Mouse (Mus musculus) olfactory bulb, adult 2 months (tissue): ENCODE measurements around the gene Gm13420.

Experiments
- CTCF ChIP-seq: fragments of 200-500 bp; IDR thresholded peaks from 2 replicates; pipeline ENCODE4 v1.5.1; 2012; ENCODE audit warnings: low read depth, mild to moderate bottlenecking, low read length, moderate library complexity; ENCODE audit not compliant: insufficient read depth
- POLR2A ChIP-seq: fragments of 200-500 bp; IDR thresholded peaks from 2 replicates; pipeline ENCODE4 v1.6.1; 2012; ENCODE audit warnings: mild to moderate bottlenecking, low read depth, low read length, moderate library complexity; ENCODE audit not compliant: insufficient read depth

DNA sequence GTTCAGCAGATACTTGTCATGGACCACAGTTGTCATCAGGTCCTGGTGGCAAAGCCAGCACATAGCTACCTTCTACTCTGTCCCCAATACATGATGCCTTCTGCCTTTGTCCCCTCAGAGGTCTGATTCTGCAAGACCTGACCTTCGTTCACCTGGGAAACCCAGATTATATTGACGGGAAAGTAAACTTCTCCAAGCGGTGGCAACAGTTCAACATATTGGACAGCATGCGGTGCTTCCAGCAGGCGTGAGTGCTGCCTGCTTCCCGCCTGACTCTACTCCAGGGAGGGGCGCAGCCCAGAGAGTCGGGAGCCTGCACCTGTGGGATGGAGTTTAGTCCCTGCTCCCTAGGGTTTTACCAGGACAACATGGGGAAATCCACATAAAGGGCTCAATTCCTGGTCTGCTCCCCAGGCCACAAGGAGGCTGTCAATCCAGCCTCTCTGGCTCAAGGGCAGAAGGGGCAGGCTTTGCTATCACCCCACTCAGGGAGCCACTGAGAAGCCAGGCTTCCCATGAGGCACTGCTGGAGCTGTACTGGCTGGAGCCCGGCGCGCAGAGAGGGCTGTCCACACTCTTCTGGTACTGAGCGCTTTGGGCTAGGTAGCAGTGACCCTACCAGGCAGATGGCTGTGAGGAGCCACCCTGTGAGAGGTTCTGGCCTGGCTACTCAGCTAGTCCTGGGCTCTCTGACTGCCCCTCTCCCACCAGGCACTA is 14.1 kb downstream of the Gm13420 start:
- TF ChIP-seq CTCF = no peak
- TF ChIP-seq POLR2A = no peak
